In the genomic region with DNA sequence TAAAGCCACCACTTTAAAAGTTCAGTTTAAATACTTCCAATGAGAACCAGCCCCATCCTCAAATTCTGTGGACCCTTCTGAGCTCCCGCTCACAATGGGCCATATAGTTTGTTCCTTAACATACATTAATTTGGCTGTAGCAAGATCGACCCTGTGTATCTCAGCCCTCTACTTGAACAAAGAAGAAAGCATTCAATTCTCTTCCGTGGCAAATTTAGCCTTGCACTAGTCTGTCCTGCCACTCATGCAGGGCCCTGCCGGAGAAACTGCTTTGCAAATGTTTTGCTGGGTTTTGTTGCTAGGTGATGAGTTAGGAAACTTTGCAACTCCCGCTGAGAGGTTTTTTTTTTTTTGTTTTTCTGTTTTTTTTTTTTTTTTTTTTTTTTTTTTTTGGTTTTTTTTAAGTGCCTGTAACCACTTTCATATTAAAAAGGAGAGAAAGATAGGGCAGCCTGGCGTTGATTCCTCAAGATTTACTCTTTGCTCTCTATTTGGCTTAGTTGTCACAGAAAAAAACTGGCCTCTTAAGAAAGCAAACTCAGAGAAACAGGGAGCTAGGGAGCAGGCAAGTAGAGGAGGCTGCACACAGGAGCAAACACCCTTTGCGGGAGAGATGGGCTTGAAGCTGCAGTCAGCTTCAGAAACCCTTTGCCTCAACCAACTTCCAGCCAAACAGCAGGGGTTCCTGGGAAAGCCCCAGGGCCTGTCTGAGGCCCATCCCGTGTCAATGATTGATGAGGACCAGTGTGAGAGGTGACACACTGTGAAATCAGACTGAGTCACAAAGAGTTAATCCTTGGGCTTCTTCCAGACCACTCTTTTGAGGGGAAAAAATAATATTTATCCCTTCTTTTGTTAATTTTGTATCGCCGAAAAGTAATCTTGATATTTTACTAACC, we compare ENCODE assay signal across 9 mouse cellular contexts.
DNase-seq lines count a peak whose midpoint lies in the region; ATAC-seq lines count a peak whose summit lies in the region.
"Had no signal": no experiment of that assay in that cellular context is flagged by ENCODE, and none has a peak within 500 bp of the region (broad histone marks: within the 10 kb centered on the region; RNA-seq: fewer than 3 reads in every experiment).

No protein-coding gene starts in this region.

- H3K9me3 ChIP-seq in heart, embryonic 16.5 days (replicated peaks; ENCODE audit: control insufficient read depth, low read length), result no peaks in the 10 kb centered on the region
- no peaks in the 10 kb centered on the region for H3K9me3 ChIP-seq in midbrain, embryonic 16.5 days (replicated peaks; ENCODE audit: control insufficient read depth, low read length, poor library complexity, severe bottlenecking)
- H3K9me3 ChIP-seq: limb, embryonic 15.5 days had no signal

- no peak overlapping the region for H3K27ac ChIP-seq in heart, embryonic 16.5 days (ENCODE audit: low read length)
- peak overlapping the region; percentile 63 for H3K27ac ChIP-seq in midbrain, embryonic 16.5 days (ENCODE audit: low read length)
- H3K27ac ChIP-seq: limb, embryonic 15.5 days had no signal

- no peaks in the 10 kb centered on the region for H3K36me3 ChIP-seq in heart, embryonic 16.5 days (ENCODE audit: control insufficient read depth, insufficient read depth)
- no peaks in the 10 kb centered on the region for H3K36me3 ChIP-seq in midbrain, embryonic 16.5 days (ENCODE audit: control insufficient read depth, insufficient read depth, low read length)
- H3K36me3 ChIP-seq: limb, embryonic 15.5 days had no signal

- no peak for ATAC-seq in heart, embryonic 16.5 days (replicated peaks; ENCODE audit: extremely low read depth, insufficient read depth, low FRiP score)
- ATAC-seq in midbrain, embryonic 16.5 days, result peak; percentile 78
- ATAC-seq in inflammation-experienced regulatory T-cells, adult 6 months, result no peak

- 19% methylated on average over 10 of the region's 10 CpGs for WGBS in heart, embryonic 16.5 days
- 4% methylated on average over 10 of the region's 10 CpGs for WGBS in midbrain, embryonic 16.5 days

- peaks cover 3% of the 10 kb centered on the region; the same call in 1 of the 2 replicates for H3K4me1 ChIP-seq in heart, embryonic 16.5 days (ENCODE audit: control insufficient read depth, insufficient read depth, low read length)
- 0 out of 2 replicates have a peak, but pooled peaks cover 2% of the 10 kb centered on the region for H3K4me1 ChIP-seq in midbrain, embryonic 16.5 days (ENCODE audit: control insufficient read depth, insufficient read depth, low read length)

- peak overlapping the region; percentile 8 for H3K4me3 ChIP-seq in heart, embryonic 16.5 days (ENCODE audit: low read length)
- H3K4me3 ChIP-seq in midbrain, embryonic 16.5 days (ENCODE audit: low read depth, low read length), result no peak overlapping the region
- H3K4me3 ChIP-seq: limb, embryonic 15.5 days had no signal

- H3K27me3 ChIP-seq in heart, embryonic 16.5 days (ENCODE audit: control insufficient read depth, insufficient read depth, low read length), result no peaks in the 10 kb centered on the region
- H3K27me3 ChIP-seq in midbrain, embryonic 16.5 days (ENCODE audit: control insufficient read depth, insufficient read depth, low read depth, low read length), result no peaks in the 10 kb centered on the region
- H3K27me3 ChIP-seq: limb, embryonic 15.5 days had no signal

- peak; percentile 37 to 50 for DNase-seq in kidney, postnatal 4 days
- no peak for DNase-seq in kidney, adult 8-10 months
- DNase-seq in brain, embryonic 18.5 days (ENCODE audit: low read depth, low spot score), result peak; percentile 12
- DNase-seq in testis, postnatal 10 days (ENCODE audit: low spot score), result no peak
- DNase-seq in adrenal gland, postnatal 25 days, result no peak

- peak overlapping the region; percentile 25 for H3K4me2 ChIP-seq in heart, embryonic 16.5 days (ENCODE audit: low read depth, low read length)
- H3K4me2 ChIP-seq in midbrain, embryonic 16.5 days (ENCODE audit: low read length), result peak overlapping the region; percentile 14; the same call in 1 of the 2 replicates

- H3K9ac ChIP-seq in heart, embryonic 16.5 days (ENCODE audit: low read length), result no peak overlapping the region
- no peak overlapping the region for H3K9ac ChIP-seq in midbrain, embryonic 16.5 days (ENCODE audit: low read depth, low read length)
- H3K9ac ChIP-seq: limb, embryonic 15.5 days had no signal

Comparison
In these comparisons a context has a peak if more than half of its experiments do, and no peak if none do; other contexts are left out.
1. DNase-seq: peak in kidney, postnatal 4 days (2 of 2) and brain, embryonic 18.5 days (single experiment); none in kidney, adult 8-10 months (0 of 2), testis, postnatal 10 days (single experiment) and adrenal gland, postnatal 25 days (single experiment).